Mouse (Mus musculus) layer of hippocampus, adult 9-10 months (tissue): Measurements from ENCODE around the gene Map3k6.

Source experiments
- DNase-seq: peaks from one replicate; pipeline ENCODE4 v3.0.0; 2022; ENCODE audit warnings: low spot score

Gene Map3k6

GRCm38 (mm10) chr4:133255392-133255791, 14.8 kb downstream of the Map3k6 start:
- no peak for DNase-seq

DNA sequence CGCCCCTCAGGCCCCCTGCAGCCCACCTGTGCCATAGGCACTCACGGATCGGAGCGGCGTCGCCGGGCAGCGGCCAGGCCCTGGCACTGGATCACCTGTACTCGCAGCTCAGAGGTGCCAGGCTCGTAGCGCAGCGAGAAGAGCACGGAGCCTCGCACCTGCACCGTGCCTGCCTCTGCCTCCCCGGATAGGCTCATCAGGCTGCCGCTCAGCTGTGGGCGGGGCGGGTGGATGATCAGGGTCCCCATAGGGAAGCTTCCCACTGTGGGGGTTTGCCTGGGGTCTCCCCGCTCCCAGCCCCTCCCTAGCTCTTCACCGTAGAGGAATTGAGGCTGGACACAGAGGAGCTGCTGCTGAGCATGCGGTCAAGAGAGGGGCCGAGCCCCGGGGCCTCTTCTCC, 16.2 kb downstream of the Map3k6 start:
- no peak for DNase-seq

DNA sequence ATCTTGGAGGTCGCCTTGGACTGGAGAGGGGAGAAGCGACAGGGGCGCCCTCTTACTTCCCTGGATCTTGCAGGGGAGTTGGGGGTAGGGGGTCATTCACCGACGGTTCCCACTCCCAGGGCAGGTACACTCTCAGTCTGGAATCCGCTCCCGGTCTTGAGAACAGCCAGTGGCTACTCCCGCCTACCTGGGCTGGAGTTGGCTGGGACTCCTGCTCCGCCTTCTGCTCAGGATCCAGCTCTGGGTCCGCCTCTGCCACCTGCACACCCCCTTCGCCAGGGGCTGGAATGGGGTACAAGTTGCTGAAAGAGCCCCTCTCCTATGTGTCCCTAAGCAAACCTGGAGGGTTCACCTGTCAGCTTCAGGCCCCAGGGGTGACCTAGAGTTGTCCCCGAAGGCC, 16.6 kb downstream of the Map3k6 start:
- DNase-seq: no peak

DNA sequence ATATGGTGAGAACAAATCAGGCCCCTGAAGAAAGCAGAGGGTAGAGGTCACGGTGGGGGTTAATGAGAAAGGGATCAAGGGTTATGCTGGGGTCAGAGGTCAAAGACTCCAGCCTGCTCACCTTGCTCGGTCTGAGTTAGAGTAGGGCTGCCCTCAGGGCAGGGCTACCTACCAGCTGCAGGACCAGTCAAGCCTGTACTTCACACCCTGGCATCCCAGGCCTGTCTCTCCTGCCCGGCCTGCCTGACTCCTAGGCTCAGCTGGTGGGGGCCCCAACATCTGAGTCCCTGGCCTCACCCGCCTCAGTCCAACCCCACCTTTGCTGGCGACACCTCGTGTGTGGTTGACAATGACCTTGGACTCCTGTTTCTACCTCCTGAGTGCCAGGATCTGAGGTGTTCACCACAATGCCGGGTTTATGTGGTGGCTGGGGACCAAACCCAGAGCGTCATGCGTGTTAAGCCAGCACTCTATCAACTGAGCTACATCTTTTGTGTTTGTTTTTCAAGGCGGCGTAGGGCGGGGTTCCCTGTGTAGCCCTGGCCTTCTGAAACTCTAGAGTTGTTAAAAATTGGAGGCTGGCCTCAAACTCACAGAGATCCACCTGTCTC, 17.3 kb downstream of the Map3k6 start:
- no peak for DNase-seq

- no peak for DNase-seq
Observed at GRCm38 (mm10) chr4:133261641-133262374, 21.2 kb downstream of the Map3k6 start.

GRCm38 (mm10) chr4:133262375-133262765, 21.8 kb downstream of the Map3k6 start:
- no peak for DNase-seq

- no peak for DNase-seq
Observed at GRCm38 (mm10) chr4:133262882-133263281, 22.3 kb downstream of the Map3k6 start, which contains the start of gene Sytl1. Gene Sytl1 (minus strand): TSS chr4:133263113.

- DNase-seq: no peak
Observed at GRCm38 (mm10) chr4:133263756-133264155, 23.1 kb downstream of the Map3k6 start.

DNA sequence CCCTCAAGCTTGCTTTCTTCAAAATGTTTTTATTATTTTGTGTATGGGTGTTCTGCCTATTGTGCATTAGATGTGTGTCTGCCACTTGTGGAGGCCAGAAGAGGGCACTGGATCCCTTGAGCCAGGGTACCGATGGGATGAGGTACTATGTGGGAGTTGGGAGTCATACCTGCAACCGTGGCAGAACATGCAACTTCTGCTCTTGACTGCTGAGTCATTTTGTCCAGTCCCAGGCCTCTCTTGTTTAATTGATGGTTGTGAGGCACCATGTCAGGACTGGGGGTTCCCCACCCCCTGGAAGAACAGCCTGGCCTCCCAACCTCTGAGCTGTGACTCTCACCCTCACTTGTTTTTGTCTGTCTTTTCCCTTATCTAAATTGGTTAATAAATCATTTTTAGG, 23.9 kb downstream of the Map3k6 start:
- DNase-seq: no peak

DNA sequence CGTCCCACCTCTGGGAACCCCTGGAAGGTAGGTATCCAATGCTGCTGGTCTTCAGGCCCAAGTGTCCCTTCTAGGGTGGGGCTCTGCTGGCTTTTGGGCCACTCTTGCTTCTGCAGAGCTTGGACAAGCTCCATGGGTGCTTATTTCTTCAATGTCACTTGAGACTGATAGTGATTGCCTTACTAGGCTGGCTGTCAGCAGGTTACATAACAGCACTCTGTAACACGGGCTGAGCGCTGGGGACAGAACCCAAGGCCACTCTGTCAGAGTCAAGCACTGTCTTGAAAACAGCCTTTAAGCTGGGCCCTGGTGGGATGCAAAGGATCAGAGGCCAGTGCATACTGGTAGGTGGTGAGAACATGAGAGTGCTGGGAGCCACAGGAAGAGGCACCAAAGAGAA, 24.7 kb downstream of the Map3k6 start:
- no peak for DNase-seq

- DNase-seq: no peak
Observed at GRCm38 (mm10) chr4:133265759-133266158, 25.1 kb downstream of the Map3k6 start.

GRCm38 (mm10) chr4:133266248-133266880, 25.7 kb downstream of the Map3k6 start:
- no peak for DNase-seq

- DNase-seq: no peak
Observed at GRCm38 (mm10) chr4:133268931-133269330, 28.3 kb downstream of the Map3k6 start.

DNA sequence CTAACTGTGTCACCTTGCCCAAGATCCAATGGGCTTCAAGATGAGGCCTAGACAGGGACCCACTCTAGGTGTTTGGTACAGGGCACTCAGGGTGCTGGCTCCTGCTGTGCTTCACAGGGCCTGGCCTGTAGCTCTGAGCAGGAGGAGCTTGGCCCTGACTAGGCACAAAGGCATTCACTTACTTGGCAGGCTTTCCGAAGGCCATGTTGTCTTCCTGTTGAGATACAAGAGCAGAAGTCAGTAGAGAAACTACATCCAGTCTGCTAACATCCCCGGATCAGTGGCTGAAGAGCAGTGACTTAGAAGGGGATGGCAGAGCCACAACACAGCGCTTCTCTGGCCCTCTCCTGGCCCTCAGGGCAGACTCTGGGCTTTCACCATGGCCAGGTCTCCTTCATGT, 29.0 kb downstream of the Map3k6 start:
- DNase-seq: no peak

GRCm38 (mm10) chr4:133270929-133271328, 30.3 kb downstream of the Map3k6 start:
- no peak for DNase-seq

DNA sequence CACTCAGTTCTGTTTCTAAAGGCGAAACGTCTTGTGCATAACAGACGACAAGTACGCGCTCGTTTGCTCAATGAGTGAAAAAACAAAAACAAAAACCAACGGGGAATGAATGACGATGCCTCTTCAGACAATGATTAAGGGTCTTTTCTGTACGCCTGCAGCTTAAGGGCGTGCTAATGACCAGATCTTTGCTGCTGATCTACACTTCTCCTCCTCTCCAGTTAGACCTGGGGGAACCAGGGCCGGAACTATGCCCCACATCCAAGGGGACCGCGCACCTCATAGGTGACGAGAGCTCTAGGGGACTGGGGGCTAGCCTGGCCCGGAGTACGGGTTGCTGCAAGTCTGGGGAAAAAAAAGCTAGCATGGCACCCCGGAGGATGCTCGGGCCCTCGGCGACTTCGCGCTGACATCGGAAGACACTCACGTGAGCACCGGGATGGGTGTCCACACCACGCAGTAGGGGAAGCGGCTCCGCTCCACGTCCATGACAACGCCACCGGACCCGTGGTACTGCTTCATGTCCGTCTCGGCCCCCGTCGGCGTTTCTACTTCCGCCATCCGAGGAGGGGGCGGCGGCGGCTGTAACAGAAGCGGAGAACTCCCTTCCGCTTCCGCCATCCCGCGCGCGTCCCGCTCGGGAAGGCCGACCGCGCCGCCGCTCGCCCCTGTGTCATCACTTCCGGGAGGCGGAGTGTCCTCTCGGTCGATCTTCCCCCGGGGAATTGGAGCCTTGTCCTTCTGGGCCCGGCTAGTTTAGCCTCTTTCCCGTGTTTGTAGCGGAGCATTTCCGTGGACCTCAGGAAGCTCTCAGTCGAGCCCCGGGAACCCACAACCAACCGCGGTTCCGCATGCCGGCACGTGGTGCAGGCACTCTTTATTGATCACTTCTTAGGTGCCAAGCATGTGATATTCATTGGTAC, 36.7 kb downstream of the Map3k6 start, which contains the start of gene Tmem222:
Gene Tmem222, minus strand, starts transcription at position 689 of the 923 bp plus-strand sequence.
- DNase-seq: peak; percentile 91

- DNase-seq: no peak
Observed at GRCm38 (mm10) chr4:133278067-133278466, 37.4 kb downstream of the Map3k6 start.

DNA sequence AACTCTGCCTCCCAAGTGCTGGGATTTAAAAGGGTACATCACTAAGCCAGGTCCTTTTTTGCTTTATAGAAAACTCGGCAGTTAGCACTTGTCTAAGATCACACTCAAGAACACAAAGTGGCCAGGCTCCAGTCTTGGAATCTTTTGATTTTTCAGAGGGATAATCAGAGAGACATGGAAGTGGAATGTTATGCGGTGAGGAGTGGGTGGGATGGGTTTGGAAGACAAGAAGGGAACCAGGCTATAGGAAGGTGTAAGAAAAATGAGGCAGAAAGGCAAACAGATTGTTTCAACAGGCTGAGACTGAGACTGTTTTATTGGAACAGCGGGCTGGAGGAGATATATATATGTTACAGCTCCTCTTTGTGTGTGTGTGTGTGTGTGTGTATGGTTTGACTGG, 37.9 kb downstream of the Map3k6 start:
- DNase-seq: no peak

DNA sequence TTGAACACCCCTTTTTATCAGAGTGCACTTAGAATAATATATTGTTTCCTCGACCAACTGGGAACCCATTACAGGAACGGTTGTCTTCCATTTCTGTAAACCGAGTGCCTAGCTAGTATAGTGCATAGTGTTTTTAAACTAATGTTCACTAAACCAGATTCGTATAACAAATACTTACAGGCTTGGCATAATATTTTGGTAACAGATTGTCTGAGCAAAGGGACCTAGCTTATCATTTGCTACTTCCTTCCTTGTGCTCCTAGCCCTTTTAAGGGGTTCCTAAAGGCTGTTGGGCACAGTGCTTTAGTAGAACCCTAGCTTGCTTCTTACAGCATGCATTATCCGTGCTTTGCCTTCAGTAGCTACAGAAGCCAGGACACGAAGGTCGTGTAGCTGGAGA, 40.9 kb downstream of the Map3k6 start:
- DNase-seq: no peak

- DNase-seq: no peak
Observed at GRCm38 (mm10) chr4:133281951-133282481, 41.4 kb downstream of the Map3k6 start.

- no peak for DNase-seq
Observed at GRCm38 (mm10) chr4:133282656-133283055, 42.0 kb downstream of the Map3k6 start.

- DNase-seq: no peak
Observed at GRCm38 (mm10) chr4:133285299-133285698, 44.7 kb downstream of the Map3k6 start.
